Mouse (Mus musculus) limb, embryonic 15.5 days (tissue): ENCODE measurements around the gene Nit2. TPM values are rescaled to one million over a fixed set of nuclear protein-coding genes. Genes with fewer than 3 reads are reported as not detected.

Experiments
- ATAC-seq: fragments of 200-750 bp; cut with Nextera tagmentation; 2 replicates; pipeline ENCODE4 v1.8.0; 2017; ENCODE audit warnings: low read depth, moderate TSS enrichment; ENCODE audit not compliant: insufficient number of reproducible peaks, low FRiP score, low TSS enrichment
- H3K27ac ChIP-seq: fragments of 300-500 bp; sonication (generic); 2 replicates; pipeline ENCODE4 v1.5.1; 2015; ENCODE audit warnings: moderate library complexity, mild to moderate bottlenecking, inconsistent platforms
- H3K27me3 ChIP-seq: fragments of 300-500 bp; sonication (generic); 2 replicates; pipeline ENCODE4 v1.6.1; 2015; ENCODE audit warnings: inconsistent platforms
- H3K36me3 ChIP-seq: fragments of 300-500 bp; sonication (generic); 2 replicates; pipeline ENCODE4 v1.6.1; 2015; ENCODE audit warnings: inconsistent platforms
- H3K4me1 ChIP-seq: fragments of 300-500 bp; sonication (generic); 2 replicates; pipeline ENCODE4 v1.6.1; 2015; ENCODE audit warnings: inconsistent platforms
- H3K4me2 ChIP-seq: fragments of 300-500 bp; sonication (generic); 2 replicates; pipeline ENCODE4 v1.6.1; 2015; ENCODE audit warnings: mild to moderate bottlenecking, inconsistent platforms
- H3K4me3 ChIP-seq: fragments of 300-500 bp; sonication (generic); 2 replicates; pipeline ENCODE4 v1.5.1; 2015; ENCODE audit warnings: mild to moderate bottlenecking, inconsistent platforms
- H3K9ac ChIP-seq: fragments of 300-500 bp; sonication (generic); 2 replicates; pipeline ENCODE4 v1.6.1; 2015; ENCODE audit warnings: inconsistent platforms
- H3K9me3 ChIP-seq: fragments of 300-500 bp; sonication (generic); 2 replicates; pipeline ENCODE4 v1.6.1; 2016; ENCODE audit warnings: inconsistent platforms
- WGBS: fragments of 180-500 bp; shearing (Covaris S2); methylation state at CpG from one replicate; pipeline ENCODE4 v1.1.7; 2015; 5-methylcytosine and 5-hydroxymethylcytosine counted together
- polyA plus RNA-seq: library from polyadenylated mRNA; unstranded; fragments of >200 nt; fragmentation: Nextera tagmentation; extraction: Ambion mirVana; gene quantifications from 2 replicates; pipeline ENCODE4 v1.2.1, GENCODE M21; 2015

Nit2 gene
- 78.4 and 82.3 TPM in 2 replicates for polyA plus RNA-seq

DNA sequence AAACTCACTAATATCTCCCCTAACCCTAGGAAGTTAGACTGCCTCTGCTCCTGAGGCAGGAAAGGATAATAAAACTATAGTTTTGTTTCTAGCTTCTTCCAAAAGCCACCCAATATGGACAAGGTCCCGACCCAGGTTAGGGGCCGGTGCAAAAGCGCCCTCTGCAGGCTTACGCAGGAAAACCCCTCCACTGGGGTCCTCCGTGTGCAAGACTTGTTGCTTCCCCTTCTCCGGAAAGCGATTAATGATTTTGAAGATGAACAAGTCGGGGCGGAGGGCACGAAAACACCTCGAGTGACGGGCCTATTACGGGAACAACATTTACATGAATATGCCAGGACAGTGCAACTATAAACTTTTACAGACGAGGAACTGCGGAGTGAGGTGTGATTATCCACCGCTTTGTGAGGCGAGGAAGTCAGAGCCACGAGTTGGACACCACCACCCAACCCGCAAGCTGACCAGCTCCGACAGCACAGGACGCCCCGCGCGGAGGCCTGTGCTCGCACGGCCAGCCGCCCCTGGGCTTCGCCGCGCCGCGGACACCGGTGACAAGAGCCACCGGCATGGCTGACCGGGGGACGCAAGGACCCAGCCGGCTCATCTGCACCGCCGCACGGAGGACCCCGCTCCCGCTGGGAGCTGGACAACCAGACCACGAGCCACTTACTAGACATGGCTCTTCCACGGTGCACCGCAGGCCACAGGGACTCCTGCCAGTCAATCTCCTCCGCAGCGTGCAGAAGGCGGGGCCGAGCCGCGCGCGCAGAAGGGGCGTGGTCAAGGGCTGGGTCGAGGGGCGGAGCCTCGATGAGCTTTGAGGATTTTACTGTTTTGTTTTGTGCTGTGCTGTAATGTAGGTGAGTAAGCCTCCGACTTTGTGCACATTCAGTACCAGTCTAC lies at the start of gene Nit2:
Gene Nit2 (minus strand): TSS at position 731 of the 903 bp plus-strand sequence.
- peak within 1 kb of the TSS; percentile 55 for H3K4me2 ChIP-seq
- peak; percentile 95 for ATAC-seq
- H3K4me3 ChIP-seq = peak within 1 kb of the TSS; percentile 81
- peak within 1 kb of the TSS; percentile 67 for H3K9ac ChIP-seq
- under 1% methylated on average over 58 of the region's 58 CpGs for WGBS
- H3K36me3 ChIP-seq = peaks cover 40% of the 10 kb centered on the region
- no peaks in the 10 kb centered on the region for H3K27me3 ChIP-seq
- H3K9me3 ChIP-seq = no peaks in the 10 kb centered on the region
- peak within 1 kb of the TSS; percentile 93 for H3K27ac ChIP-seq
- peaks cover 2% of the 10 kb centered on the region; the same call in 1 of the 2 replicates for H3K4me1 ChIP-seq

DNA sequence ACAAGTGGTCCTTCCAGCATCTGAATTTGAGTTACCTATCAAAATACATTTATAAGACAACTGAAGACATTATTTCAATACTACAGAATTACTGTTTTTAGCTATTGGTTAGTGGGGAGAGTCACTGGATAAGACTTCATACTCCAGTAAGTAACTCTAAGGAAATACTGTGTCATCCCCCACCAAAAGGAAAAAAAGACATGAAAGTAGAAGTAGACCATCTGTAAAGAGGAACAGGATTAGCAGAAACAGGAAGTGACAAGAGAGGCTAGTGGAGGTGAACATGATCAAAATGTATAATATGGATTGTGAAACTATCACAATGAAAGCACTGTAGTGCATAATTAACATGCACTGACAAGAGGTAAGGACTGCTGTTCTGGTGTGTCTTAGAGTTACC lies 48.8 kb upstream of the Nit2 start:
- H3K36me3 ChIP-seq = peaks cover 42% of the 10 kb centered on the region
- H3K4me3 ChIP-seq = no peak overlapping the region
- no peak overlapping the region for H3K4me2 ChIP-seq
- H3K9ac ChIP-seq = no peak overlapping the region
- H3K4me1 ChIP-seq = no peaks in the 10 kb centered on the region
- no peak overlapping the region for H3K27ac ChIP-seq
- H3K9me3 ChIP-seq = no peaks in the 10 kb centered on the region
- ATAC-seq = no peak
- no peaks in the 10 kb centered on the region for H3K27me3 ChIP-seq

DNA sequence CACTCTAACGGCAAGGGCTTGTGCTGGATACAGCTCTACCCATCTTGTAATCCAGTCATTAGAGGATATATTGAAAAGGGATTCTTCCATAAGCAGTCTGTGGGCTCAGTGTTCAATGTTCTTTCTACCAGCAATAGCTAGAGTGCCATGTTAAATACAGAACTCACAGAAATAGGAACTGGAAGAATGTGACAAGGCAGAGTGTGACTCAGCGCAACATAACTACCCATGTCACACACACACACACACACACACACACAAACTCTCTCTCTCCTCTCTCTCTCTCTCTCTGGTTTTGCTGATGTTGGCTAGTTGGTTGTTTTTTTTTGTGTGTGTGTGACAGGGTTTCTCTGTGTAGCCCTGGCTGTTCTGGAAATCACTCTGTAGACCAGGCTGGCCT lies 43.9 kb upstream of the Nit2 start:
- Histone ChIP-seq H3K9ac (no peak overlapping the region), H3K27ac (no peak overlapping the region), H3K4me2 (no peak overlapping the region), H3K27me3 (no peaks in the 10 kb centered on the region), H3K4me3 (no peak overlapping the region), H3K9me3 (no peaks in the 10 kb centered on the region), H3K36me3 (peaks cover 35% of the 10 kb centered on the region), H3K4me1 (no peaks in the 10 kb centered on the region)
- ATAC-seq = no peak
- 87% methylated on average over 2 of the region's 2 CpGs for WGBS

DNA sequence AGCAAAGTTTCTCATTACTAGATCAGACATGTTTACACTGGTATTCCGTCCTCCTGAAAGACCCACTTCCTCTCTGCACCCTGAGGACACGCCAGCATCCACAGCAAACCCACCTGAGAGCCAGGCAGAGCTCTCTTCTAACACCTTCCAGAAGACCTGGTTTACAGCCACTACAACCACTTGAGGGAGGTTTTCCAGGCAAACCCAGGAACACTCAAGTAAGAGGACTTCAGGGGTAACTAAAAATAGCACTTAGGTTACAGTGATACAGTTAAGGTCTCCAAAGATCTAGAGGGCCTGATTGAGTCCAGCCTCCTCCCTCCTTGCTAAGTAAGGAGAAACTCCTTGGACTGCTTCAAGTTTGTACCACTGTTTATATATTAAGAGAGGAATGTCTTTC lies 41.2 kb upstream of the Nit2 start:
- H3K36me3 ChIP-seq = peaks cover 30% of the 10 kb centered on the region
- H3K9ac ChIP-seq = no peak overlapping the region
- no peak for ATAC-seq
- H3K4me3 ChIP-seq = no peak overlapping the region
- H3K4me1 ChIP-seq = no peaks in the 10 kb centered on the region
- no peaks in the 10 kb centered on the region for H3K9me3 ChIP-seq
- 62% methylated on average over 2 of the region's 2 CpGs for WGBS
- H3K4me2 ChIP-seq = no peak overlapping the region
- no peaks in the 10 kb centered on the region for H3K27me3 ChIP-seq
- 0 out of 2 replicates have a peak overlapping the region, but pooled peaks have one; percentile 13 for H3K27ac ChIP-seq

DNA sequence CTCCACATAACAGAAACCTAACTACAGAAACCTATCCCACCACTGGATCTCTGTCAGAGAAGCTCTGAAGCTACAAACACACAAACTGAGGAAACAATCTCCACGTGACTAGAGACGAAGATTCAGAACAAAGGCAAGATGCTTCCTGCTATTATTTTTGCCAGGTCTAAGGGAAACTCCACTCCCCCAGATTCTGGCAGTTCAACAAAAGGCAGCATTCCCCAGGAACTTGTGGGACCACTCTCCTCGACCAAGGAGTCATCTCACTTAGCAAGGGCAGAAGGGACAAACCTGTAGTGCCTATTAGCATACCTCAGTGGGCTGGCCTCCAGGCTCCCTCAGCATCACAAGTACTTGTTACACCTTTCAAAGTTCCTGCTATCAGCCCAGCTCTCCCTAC lies 30.1 kb upstream of the Nit2 start:
- Histone ChIP-seq H3K4me1 (no peaks in the 10 kb centered on the region), H3K4me2 (no peak overlapping the region), H3K4me3 (no peak overlapping the region), H3K27ac (no peak overlapping the region), H3K9me3 (no peaks in the 10 kb centered on the region), H3K27me3 (no peaks in the 10 kb centered on the region), H3K36me3 (peaks cover 37% of the 10 kb centered on the region), H3K9ac (no peak overlapping the region)
- no peak for ATAC-seq
- 65% methylated on average over 3 of the region's 3 CpGs for WGBS

DNA sequence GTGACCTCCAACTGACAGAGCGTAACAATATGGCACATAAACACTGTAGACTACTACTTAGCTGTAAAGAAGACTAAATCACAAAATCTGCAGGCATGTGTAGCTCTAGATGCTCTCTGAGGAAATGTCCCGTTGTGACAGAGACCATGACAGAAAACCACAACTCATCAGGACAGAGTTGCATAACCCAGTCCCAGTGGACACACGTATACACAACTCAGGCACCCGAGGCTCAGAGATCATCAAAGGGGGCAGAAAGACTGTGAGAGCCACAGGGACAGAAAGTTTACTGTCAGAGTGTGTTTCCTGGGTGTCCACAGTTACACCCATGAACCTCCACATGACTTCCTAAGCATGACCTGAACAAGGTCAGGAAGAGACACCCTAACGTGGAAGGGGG lies 29.4 kb upstream of the Nit2 start:
- ATAC-seq = no peak
- H3K4me1 ChIP-seq = no peaks in the 10 kb centered on the region
- 89% methylated on average over 5 of the region's 5 CpGs for WGBS

DNA sequence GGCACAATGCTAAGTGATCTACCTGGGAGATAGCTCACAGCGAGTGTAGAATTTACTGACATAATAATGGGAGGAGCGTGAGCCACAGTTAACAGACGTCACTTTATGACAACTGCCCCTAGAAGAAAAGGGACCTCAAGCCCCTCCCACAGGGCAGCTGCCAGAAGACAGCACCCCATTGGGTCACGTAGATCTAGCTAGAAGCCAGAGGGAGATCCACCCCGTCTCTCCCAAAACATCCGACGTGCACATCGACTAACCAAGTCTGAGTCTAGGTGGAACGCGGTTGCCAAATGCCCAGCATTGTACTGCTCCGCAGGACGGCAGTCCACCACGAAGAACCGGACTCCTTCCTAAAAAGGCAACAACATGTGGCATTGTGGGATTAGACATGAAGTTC lies 24.1 kb upstream of the Nit2 start:
- Histone ChIP-seq H3K4me1 (no peaks in the 10 kb centered on the region), H3K4me3 (no peak overlapping the region), H3K9me3 (no peaks in the 10 kb centered on the region), H3K27me3 (no peaks in the 10 kb centered on the region), H3K36me3 (peaks cover 42% of the 10 kb centered on the region), H3K4me2 (no peak overlapping the region), H3K27ac (no peak overlapping the region), H3K9ac (no peak overlapping the region)
- WGBS = 90% methylated on average over 14 of the region's 14 CpGs
- no peak for ATAC-seq

More for the DNA sequence above, 29.4 kb upstream of the Nit2 start:
- Histone ChIP-seq H3K27me3 (no peaks in the 10 kb centered on the region), H3K36me3 (peaks cover 44% of the 10 kb centered on the region), H3K9me3 (no peaks in the 10 kb centered on the region), H3K9ac (no peak overlapping the region), H3K4me3 (no peak overlapping the region), H3K27ac (no peak overlapping the region), H3K4me2 (no peak overlapping the region)

DNA sequence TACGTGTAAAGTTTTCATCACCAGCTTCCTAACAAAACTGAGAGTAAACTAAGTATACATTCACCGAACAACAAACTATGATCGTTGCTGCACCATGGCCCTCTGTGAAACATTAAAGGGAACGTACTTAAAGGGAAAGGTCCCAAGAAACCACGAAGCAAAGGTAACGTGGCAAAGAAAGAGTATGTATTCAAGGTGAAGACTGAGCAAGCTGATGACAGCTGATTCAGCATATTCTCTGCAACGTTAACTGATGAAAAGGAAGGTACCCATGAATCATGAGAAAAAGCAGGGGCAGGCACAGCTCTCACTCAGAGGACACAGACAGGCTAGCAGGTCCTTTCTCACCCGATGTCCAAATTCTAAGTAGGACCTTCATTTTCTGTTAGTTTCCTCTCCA lies 23.2 kb upstream of the Nit2 start:
- no peak overlapping the region for H3K4me2 ChIP-seq
- no peaks in the 10 kb centered on the region for H3K4me1 ChIP-seq
- no peaks in the 10 kb centered on the region for H3K9me3 ChIP-seq
- 89% methylated on average over 8 of the region's 8 CpGs for WGBS
- no peak overlapping the region for H3K9ac ChIP-seq
- H3K36me3 ChIP-seq = peaks cover 48% of the 10 kb centered on the region
- H3K27me3 ChIP-seq = no peaks in the 10 kb centered on the region
- no peak for ATAC-seq
- no peak overlapping the region for H3K27ac ChIP-seq
- H3K4me3 ChIP-seq = no peak overlapping the region

DNA sequence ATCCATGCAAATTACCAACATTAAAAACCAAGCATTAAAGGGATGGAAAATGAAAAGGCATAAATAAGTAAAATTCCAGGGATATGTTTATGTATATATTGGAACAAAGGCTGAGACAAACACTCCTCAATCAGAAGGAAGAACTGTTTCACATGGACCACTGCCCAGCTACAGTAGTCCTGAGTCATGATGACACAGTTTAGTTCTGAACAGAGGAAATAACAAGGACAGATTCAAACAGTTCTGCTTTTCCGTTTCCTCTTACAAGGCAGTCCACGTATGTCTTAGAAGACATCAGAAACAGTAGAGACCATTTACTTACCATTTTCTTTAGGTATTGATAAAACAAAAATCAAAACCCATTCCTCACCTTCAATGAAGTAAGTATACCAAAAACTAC lies 22.4 kb upstream of the Nit2 start:
- 74% methylated on average over 2 of the region's 2 CpGs for WGBS
- Histone ChIP-seq H3K27ac (no peak overlapping the region), H3K4me2 (no peak overlapping the region), H3K9ac (no peak overlapping the region), H3K4me3 (no peak overlapping the region), H3K4me1 (no peaks in the 10 kb centered on the region), H3K27me3 (no peaks in the 10 kb centered on the region), H3K36me3 (peaks cover 45% of the 10 kb centered on the region), H3K9me3 (no peaks in the 10 kb centered on the region)
- ATAC-seq = no peak

DNA sequence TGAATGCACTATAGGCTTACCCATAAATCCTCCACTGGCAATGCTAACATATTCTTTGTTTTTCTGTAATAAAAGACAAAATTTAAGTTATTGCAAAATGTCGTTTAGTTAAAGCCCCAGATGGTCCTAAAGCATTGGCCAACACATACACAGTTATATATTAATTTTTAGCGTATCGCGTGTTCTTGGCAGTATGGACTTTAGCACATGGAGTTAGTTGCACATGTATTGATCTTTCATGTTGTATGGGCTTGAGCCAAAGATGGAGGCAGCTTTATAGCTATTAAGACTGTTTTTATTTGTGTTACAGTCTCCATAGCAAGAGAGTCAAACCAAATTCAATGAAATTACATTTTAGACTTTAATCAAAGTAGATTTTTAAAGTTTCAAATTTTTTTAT lies 19.5 kb upstream of the Nit2 start:
- H3K27ac ChIP-seq = no peak overlapping the region
- WGBS = 88% methylated on average over 4 of the region's 4 CpGs
- peaks cover 55% of the 10 kb centered on the region for H3K36me3 ChIP-seq
- H3K27me3 ChIP-seq = no peaks in the 10 kb centered on the region
- ATAC-seq = no peak
- no peaks in the 10 kb centered on the region for H3K9me3 ChIP-seq
- H3K4me1 ChIP-seq = no peaks in the 10 kb centered on the region
- no peak overlapping the region for H3K9ac ChIP-seq
- no peak overlapping the region for H3K4me3 ChIP-seq
- no peak overlapping the region for H3K4me2 ChIP-seq

DNA sequence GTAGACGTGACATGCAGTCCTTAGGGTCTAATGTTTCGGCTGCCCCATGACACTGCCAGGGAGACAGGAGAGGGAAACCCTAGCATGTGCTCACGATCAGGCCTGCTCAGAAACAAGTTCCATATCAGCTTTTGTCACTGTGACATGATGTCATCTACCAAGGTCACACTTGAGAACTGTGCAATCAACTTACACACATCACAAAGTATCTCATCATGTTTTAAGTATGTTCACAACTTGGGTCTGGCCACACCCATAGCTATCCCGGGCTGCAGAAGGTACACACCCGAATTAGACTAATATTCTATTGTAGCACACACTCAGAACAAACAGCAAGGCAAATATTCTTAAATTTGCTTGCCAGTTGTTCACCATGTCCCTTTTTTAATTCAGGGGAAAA lies 14.9 kb upstream of the Nit2 start:
- peaks cover 71% of the 10 kb centered on the region for H3K36me3 ChIP-seq
- H3K4me1 ChIP-seq = no peaks in the 10 kb centered on the region
- H3K27ac ChIP-seq = no peak overlapping the region
- WGBS = 83% methylated on average over 5 of the region's 5 CpGs
- no peak overlapping the region for H3K4me2 ChIP-seq
- ATAC-seq = no peak
- no peak overlapping the region for H3K9ac ChIP-seq
- no peaks in the 10 kb centered on the region for H3K9me3 ChIP-seq
- H3K27me3 ChIP-seq = no peaks in the 10 kb centered on the region
- H3K4me3 ChIP-seq = no peak overlapping the region

DNA sequence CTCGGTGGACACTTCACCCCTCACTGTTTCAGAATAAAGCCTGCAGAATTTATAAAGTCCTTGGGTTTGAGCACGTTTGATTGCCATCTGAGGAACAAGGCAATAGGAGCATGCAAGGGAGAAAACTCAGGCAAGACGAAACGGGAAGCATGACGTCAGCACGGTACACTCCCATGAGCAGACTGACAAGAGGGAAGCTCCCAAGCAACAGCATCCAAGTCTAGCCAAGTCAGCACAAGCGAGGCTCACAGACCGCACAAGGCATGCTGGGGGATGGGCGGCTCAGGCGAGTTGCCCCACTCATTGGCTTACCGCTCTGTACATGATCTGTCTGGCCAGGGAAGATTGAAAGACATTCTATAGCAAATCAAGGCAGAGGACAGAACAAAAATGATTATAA lies 14.0 kb upstream of the Nit2 start:
- H3K36me3 ChIP-seq = peaks cover 78% of the 10 kb centered on the region
- 75% methylated on average over 11 of the region's 11 CpGs for WGBS

More for the DNA sequence above, 14.0 kb upstream of the Nit2 start:
- no peak for ATAC-seq
- Histone ChIP-seq H3K27ac (no peak overlapping the region), H3K9ac (no peak overlapping the region), H3K27me3 (no peaks in the 10 kb centered on the region), H3K9me3 (no peaks in the 10 kb centered on the region), H3K4me3 (no peak overlapping the region), H3K4me2 (no peak overlapping the region), H3K4me1 (no peaks in the 10 kb centered on the region)
